Mouse (Mus musculus) Patski (cell line): ENCODE measurements around the gene Bckdhb. TPM values are rescaled to one million over a fixed set of nuclear protein-coding genes. Genes with fewer than 3 reads are reported as not detected.
"Not testable (repeated sequence)": the region's sequence is repeated elsewhere in the genome, so short reads cannot be mapped to it uniquely, and the experiment has no call there.

Experiments used
- ATAC-seq: fragments of 100-300 bp; one replicate; pipeline ENCODE4 v1.8.0; 2021
- CTCF ChIA-PET: fragments of 350-600 bp; sonication (Branson Sonifier 250); formaldehyde crosslinking; loops from one replicate; lab custom pipeline; 2022; ENCODE audit warnings: inconsistent platforms; lab: Charles Lee
- POLR2A ChIA-PET: fragments of 350-600 bp; sonication (Branson Sonifier 250); formaldehyde crosslinking; loops from one replicate; lab custom pipeline; 2022; ENCODE audit warnings: antibody characterized with exemption, inconsistent platforms; lab: Charles Lee
- DNase-seq: peaks from one replicate; pipeline ENCODE4 v3.0.0-alpha.2; 2011; ENCODE audit warnings: low read depth, low spot score
- H3K27me3 ChIP-seq: fragments of 371-371 bp; one replicate; pipeline ENCODE4 v1.5.1; 2021
- CTCF ChIP-seq: fragments of 100-300 bp; IDR thresholded peaks from one replicate; pipeline ENCODE4 v1.5.1; 2021
- in situ Hi-C: fragments of 300-500 bp; cut with MboI; formaldehyde crosslinking; loops from 3 replicates; pipeline ENCODE4 v1.11.1; 2018; ENCODE audit warnings: low pct_unique_long_range_greater_than_20kb, mixed read lengths
- polyA plus RNA-seq: library from polyadenylated mRNA; unstranded; gene quantifications from one replicate; pipeline ENCODE4 v1.2.3, GENCODE M21; 2021

Bckdhb gene
- polyA plus RNA-seq, 1 experiment from 2014 or later, result 35.8 TPM

GRCm38 (mm10) chr9:84041631-84042277 is 116.8 kb downstream of the Bckdhb start:
- in situ Hi-C loops, result no loop called here
- no peak for ATAC-seq
- TF ChIP-seq CTCF, result no peak
- DNase-seq, result no peak
- H3K27me3 ChIP-seq, result no peaks in the 10 kb centered on the region
- POLR2A ChIA-PET, result no interaction called here
- CTCF ChIA-PET, result no interaction called here

DNA sequence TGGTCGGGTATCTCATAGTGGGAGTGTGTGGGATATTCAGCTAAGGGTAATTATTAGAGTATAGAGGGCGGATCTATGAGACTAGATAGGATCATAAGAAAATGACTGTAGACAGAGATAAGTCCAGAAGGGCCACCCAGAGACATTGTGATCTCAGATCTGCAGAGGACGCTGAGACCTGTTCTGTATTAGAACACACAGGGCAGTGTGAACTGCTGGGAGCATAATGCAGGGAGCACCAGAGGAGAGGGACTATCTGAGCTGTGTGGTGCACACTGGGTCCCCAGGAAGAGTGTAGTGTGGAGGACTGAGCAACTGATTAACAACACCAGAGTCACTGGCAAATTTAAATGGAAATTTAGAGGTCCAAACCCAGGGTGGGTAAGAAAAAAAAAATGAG is 117.6 kb downstream of the Bckdhb start:
- DNase-seq (no peak), ATAC-seq (no peak)
- no peaks in the 10 kb centered on the region for H3K27me3 ChIP-seq
- in situ Hi-C loops, result no loop called here
- POLR2A ChIA-PET, result no interaction called here
- TF ChIP-seq CTCF, result no peak
- CTCF ChIA-PET, result no interaction called here

DNA sequence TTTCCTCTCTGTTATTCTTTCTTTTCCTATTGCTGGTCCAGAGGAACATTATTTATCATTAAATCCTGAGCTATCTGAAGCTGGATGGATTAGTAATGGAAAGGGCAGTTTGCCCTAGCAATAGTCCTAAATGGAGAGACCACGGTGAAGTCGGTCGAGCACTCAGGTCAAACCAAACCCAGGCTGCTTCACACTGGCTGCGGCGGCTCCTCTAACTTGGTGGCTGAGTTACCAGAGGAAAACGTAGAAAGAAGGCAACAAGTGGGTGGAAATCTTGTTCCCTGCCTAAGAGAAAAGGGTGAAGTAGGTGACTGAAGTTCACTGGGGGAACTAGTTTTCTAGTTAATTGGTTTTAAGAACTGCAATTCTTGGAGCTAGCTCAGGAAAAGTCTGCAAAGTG is 119.2 kb downstream of the Bckdhb start:
- no peaks in the 10 kb centered on the region for H3K27me3 ChIP-seq
- in situ Hi-C loops, result no loop called here
- ATAC-seq, result no peak
- TF ChIP-seq CTCF, result no peak
- ChIA-PET POLR2A (no interaction called here), CTCF (no interaction called here)
- no peak for DNase-seq

GRCm38 (mm10) chr9:84045632-84046031 is 120.7 kb downstream of the Bckdhb start:
- ATAC-seq, result no peak
- CTCF ChIA-PET, result interaction anchor here (1.4 kb wide), 1 partner anchor 15 kb away, joined by 3 read pairs; no protein-coding TSS in a partner anchor

DNA sequence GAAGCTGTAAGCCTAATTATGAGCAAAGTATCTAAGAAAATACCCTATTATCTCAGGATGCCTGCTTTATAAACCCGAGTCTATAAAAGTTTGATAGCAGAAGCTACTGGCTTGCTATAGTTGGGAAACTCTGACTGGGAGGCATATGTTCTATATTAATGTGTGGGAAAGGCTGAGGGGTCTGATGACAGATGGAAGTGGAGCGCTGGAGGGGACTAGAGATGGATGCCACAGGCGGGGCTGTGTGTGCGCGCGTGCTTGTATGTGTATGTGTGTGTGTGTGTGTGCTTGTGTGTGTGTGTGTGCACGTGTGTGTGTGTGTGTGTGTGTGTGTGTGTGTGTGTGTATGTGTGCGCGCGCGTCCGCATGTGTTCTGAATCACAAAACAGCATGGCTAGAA is 121.4 kb downstream of the Bckdhb start:
- no peak for DNase-seq
- in situ Hi-C loops, result no loop called here
- CTCF ChIA-PET, result interaction anchor here (1.4 kb wide), 1 partner anchor 15 kb away, joined by 3 read pairs; no protein-coding TSS in a partner anchor
- TF ChIP-seq CTCF, result no peak
- no peaks in the 10 kb centered on the region for H3K27me3 ChIP-seq
- POLR2A ChIA-PET, result no interaction called here
- ATAC-seq, result no peak

More at GRCm38 (mm10) chr9:84045632-84046031, 120.7 kb downstream of the Bckdhb start:
- in situ Hi-C loops, result no loop called here
- TF ChIP-seq CTCF, result no peak
- DNase-seq, result no peak
- H3K27me3 ChIP-seq, result no peaks in the 10 kb centered on the region
- POLR2A ChIA-PET, result no interaction called here

- in situ Hi-C loops, result no loop called here
- CTCF ChIA-PET, result interaction anchor here (1.4 kb wide), 1 partner anchor 16 kb away, joined by 3 read pairs; no protein-coding TSS in a partner anchor
- H3K27me3 ChIP-seq, result no peaks in the 10 kb centered on the region
- no peak for ATAC-seq
- DNase-seq, result no peak
- TF ChIP-seq CTCF, result no peak
- POLR2A ChIA-PET, result no interaction called here
Observed at GRCm38 (mm10) chr9:84046961-84047360, 122.0 kb downstream of the Bckdhb start.

DNA sequence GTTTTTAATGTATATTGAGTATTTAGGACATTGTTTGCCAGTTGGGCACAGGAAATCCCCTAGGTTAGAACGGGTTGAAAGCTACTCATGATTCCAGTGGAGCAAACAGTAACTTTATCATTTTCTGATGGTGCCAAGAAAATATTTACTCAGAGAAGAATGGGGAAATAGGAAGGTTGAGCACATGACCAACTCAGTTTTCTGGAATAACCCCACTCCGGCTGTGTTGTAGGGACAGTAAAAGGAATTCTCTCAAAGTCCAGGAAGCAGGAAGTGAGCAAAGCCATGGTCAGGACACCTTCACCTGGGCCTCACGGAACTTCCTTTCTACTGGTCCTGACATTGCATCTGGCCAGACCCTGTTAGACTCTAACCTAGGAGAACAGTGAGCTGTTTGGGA is 122.5 kb downstream of the Bckdhb start:
- in situ Hi-C loops, result no loop called here
- TF ChIP-seq CTCF, result no peak
- DNase-seq (no peak), ATAC-seq (no peak)
- ChIA-PET POLR2A (interaction anchor here (0.5 kb wide), 1 partner anchor 15 kb away, joined by 6 read pairs; no protein-coding TSS in a partner anchor), CTCF (interaction anchor here (1.2 kb wide), 1 partner anchor 13 kb away, joined by 4 read pairs; no protein-coding TSS in a partner anchor)
- no peaks in the 10 kb centered on the region for H3K27me3 ChIP-seq

GRCm38 (mm10) chr9:84049142-84049541 is 124.2 kb downstream of the Bckdhb start:
- in situ Hi-C loops, result no loop called here
- H3K27me3 ChIP-seq, result no peaks in the 10 kb centered on the region
- DNase-seq (no peak), ATAC-seq (no peak)
- CTCF ChIA-PET, result interaction anchor here (1.5 kb wide), 1 partner anchor 23 kb away, joined by 3 read pairs; no protein-coding TSS in a partner anchor
- no peak for TF ChIP-seq CTCF
- POLR2A ChIA-PET, result no interaction called here

DNA sequence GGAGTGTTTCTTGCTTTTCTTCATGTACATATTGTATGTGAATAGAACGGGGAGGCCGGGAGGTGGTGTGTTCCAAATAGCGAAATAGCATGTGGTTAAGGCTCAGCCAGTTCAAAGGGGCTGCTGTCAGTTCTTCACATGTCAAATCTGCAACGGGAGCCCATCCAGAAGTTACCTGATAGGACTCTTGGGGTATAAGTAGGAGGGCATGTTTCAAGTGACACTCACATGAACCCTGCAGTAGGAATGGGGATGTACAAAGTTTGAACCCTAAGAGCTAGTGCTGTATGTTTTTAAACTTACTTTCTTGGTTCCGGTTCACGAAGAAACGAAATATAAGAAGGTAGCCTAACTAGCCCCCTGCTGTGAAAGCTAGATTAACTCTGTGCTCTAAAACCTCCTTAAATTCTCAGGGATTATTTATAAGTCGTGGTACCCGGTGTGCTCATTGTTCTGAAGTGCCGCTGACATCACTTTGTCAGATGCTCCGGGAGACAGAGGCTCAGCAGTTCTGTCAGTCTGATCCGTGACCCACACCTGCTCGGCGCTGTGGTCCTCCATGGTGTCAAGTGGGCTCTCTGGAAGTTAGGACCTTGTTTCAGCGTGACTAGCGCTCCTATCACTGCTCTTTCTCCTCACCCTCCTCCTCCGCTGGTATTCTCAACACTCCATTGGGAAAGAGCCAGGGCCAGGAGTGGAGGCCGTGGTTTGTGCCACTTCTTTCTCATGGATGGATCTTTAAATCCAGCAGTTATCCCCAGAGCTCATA is 126.1 kb downstream of the Bckdhb start:
- DNase-seq, result no peak
- no peaks in the 10 kb centered on the region for H3K27me3 ChIP-seq
- ATAC-seq, result no peak
- CTCF ChIA-PET, result interaction anchor here (0.6 kb wide), 1 partner anchor 10 kb away, joined by 4 read pairs; no protein-coding TSS in a partner anchor
- TF ChIP-seq CTCF, result no peak
- POLR2A ChIA-PET, result no interaction called here
- in situ Hi-C loops, result no loop called here

GRCm38 (mm10) chr9:84055125-84055807 is 130.3 kb downstream of the Bckdhb start:
- POLR2A ChIA-PET, result no interaction called here
- no peaks in the 10 kb centered on the region for H3K27me3 ChIP-seq
- TF ChIP-seq CTCF, result no peak
- in situ Hi-C loops, result no loop called here
- DNase-seq (no peak), ATAC-seq (no peak)
- CTCF ChIA-PET, result no interaction called here

DNA sequence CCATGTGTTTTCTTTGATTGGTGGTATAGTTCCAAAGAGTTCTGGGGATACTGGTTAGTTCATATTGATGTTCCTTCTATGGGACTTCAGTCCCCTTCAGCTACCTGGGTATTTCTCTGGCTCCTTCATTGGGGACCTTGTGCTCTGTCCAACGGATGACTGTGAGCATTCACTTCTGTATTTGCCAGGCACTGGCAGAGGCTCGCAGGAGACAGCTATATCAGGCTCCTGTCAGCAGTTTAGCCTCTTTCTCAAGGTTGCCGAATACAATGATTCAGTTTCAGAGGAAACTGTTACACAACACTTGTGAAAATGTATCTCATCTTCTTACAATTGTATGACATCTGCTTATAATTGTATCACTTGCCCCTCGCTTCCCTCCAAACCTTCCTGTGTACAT is 135.8 kb downstream of the Bckdhb start:
- POLR2A ChIA-PET, result interaction anchor here (1.0 kb wide), 1 partner anchor 30 kb away, joined by 3 read pairs; no protein-coding TSS in a partner anchor

More for the DNA sequence above, 135.8 kb downstream of the Bckdhb start:
- ATAC-seq, CTCF ChIA-PET, DNase-seq, H3K27me3 ChIP-seq, in situ Hi-C loops: not testable (repeated sequence)
